Mouse (Mus musculus) hindbrain, embryonic 13.5 days (tissue): ENCODE results near the gene Ccdc106. TPM values are rescaled to one million over a fixed set of nuclear protein-coding genes. Genes with fewer than 3 reads are reported as not detected.
A peak's percentile ranks its signal among the peaks of the same experiment; 100 is the strongest.
"Not testable (repeated sequence)": the region's sequence is repeated elsewhere in the genome, so short reads cannot be mapped to it uniquely, and the experiment has no call there.

Source experiments
- ATAC-seq: fragments of 200-750 bp; cut with Nextera tagmentation; 2 replicates; pipeline ENCODE4 v1.8.0; 2017; ENCODE audit warnings: moderate TSS enrichment; ENCODE audit not compliant: low FRiP score
- H3K27ac ChIP-seq: fragments of 300-500 bp; sonication (generic); 2 replicates; pipeline ENCODE4 v1.5.1; 2015; ENCODE audit warnings: inconsistent platforms, mild to moderate bottlenecking, moderate library complexity
- H3K27me3 ChIP-seq: fragments of 300-500 bp; sonication (generic); 2 replicates; pipeline ENCODE4 v1.6.1; 2015; ENCODE audit warnings: mild to moderate bottlenecking, inconsistent platforms
- H3K36me3 ChIP-seq: fragments of 300-500 bp; sonication (generic); 2 replicates; pipeline ENCODE4 v1.6.1; 2015; ENCODE audit warnings: mild to moderate bottlenecking, inconsistent platforms
- H3K4me1 ChIP-seq: fragments of 300-500 bp; sonication (generic); replicated peaks from 2 replicates; pipeline ENCODE4 v1.6.1; 2015; ENCODE audit warnings: inconsistent platforms
- H3K4me2 ChIP-seq: fragments of 300-500 bp; sonication (generic); 2 replicates; pipeline ENCODE4 v1.6.1; 2015; ENCODE audit warnings: inconsistent platforms, mild to moderate bottlenecking, moderate library complexity
- H3K4me3 ChIP-seq: fragments of 300-500 bp; sonication (generic); 2 replicates; pipeline ENCODE4 v1.5.1; 2015; ENCODE audit warnings: mild to moderate bottlenecking, inconsistent platforms
- H3K9ac ChIP-seq: fragments of 300-500 bp; sonication (generic); 2 replicates; pipeline ENCODE4 v1.6.1; 2015; ENCODE audit warnings: mild to moderate bottlenecking, inconsistent platforms
- H3K9me3 ChIP-seq: fragments of 300-500 bp; sonication (generic); 2 replicates; pipeline ENCODE4 v1.6.1; 2016; ENCODE audit warnings: inconsistent platforms
- WGBS: fragments of 180-500 bp; shearing (Covaris S2); methylation state at CpG from one replicate; pipeline ENCODE4 v1.1.7; 2015; 5-methylcytosine and 5-hydroxymethylcytosine counted together
- polyA plus RNA-seq: library from polyadenylated mRNA; unstranded; fragments of >200 nt; fragmentation: Nextera tagmentation; extraction: Ambion mirVana; gene quantifications from 2 replicates; pipeline ENCODE4 v1.2.1, GENCODE M21; 2015

Ccdc106 gene
- polyA plus RNA-seq, 1 experiment from 2014 or later = 38.7 TPM

DNA sequence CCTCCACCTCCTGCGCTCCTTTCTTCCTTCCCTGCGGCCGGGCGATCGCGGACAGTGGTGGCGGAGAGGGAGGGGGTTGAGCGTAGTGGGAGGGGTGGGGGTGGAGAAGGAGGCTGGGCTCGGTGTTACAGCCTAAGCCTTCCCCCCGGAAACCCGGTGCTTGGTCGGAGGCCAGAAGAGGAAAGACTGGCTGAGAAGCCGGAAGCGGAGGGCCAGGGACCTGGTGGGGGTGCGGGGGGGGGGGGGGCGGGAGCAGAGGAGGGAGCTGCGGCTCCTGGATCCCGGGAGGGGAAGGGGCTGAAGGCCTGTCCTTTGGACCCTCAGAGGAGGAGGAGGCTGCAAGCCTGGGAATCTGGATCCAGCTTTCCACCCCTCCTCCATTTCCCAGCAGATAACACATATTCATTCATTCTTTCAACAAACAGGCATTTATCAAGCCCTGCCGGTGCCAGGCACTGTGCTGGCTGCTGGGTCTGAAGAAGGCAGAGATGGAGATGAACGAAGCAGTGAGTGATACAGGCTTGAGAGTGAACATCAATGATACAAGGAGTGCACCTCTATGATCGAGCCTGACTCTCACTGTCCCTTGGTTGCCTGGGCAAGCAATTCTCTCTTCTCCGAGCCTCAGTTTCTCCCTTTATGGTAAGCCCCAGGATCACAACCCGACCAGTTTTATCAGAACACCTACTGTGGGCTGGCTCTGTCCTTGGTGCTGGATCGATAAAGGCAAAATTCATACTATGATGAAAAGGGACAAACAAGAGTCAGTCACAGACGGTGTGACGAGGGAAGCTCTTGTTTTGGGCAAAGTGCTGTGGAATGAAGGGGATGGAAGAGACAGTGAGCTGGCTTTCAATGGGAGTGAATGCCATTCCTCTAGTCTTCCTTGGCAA, 24.1 kb upstream of the Ccdc106 start, which contains the start of gene Zfp579:
Gene Zfp579, minus strand, starts transcription at position 156 of the 893 bp plus-strand sequence.
- peak within 1 kb of the TSS; percentile 93 for H3K9ac ChIP-seq
- peaks cover 16% of the 10 kb centered on the region for H3K27me3 ChIP-seq
- peaks cover 37% of the 10 kb centered on the region for H3K4me1 ChIP-seq
- peak within 1 kb of the TSS; percentile 86 for H3K27ac ChIP-seq
- whole genome bisulfite sequencing = 5% methylated on average over 17 of the region's 26 CpGs
- ATAC-seq = peak; percentile 89
- H3K9me3 ChIP-seq = no peaks in the 10 kb centered on the region
- peak within 1 kb of the TSS; percentile 95 for H3K4me2 ChIP-seq
- peaks cover 29% of the 10 kb centered on the region for H3K36me3 ChIP-seq
- H3K4me3 ChIP-seq = peak within 1 kb of the TSS; percentile 82

DNA sequence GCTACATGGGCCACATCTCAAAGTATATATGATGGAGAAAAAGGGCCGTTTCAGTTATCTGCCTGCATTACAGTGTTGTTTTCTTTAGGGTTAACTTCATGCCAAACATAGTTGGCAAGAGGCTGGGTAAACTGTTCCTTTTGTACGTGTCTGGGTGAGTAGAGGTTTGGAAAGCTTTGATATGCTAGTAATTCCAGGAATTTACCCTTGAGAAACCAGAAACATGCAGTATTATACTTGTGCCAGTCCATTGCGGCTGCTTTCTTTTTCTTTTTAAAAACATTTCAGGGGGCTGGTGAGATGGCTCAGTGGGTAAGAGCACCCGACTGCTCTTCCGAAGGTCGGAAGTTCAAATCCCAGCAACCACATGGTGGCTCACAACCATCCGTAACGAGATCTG, 23.4 kb upstream of the Ccdc106 start:
- Histone ChIP-seq H3K27ac (peak overlapping the region; percentile 86), H3K36me3 (peaks cover 22% of the 10 kb centered on the region), H3K27me3 (peaks cover 16% of the 10 kb centered on the region), H3K4me2 (peak overlapping the region; percentile 95), H3K4me3 (peak overlapping the region; percentile 82), H3K9me3 (no peaks in the 10 kb centered on the region), H3K9ac (peak overlapping the region; percentile 93), H3K4me1 (peaks cover 37% of the 10 kb centered on the region)
- WGBS = 67% methylated on average over 8 of the region's 8 CpGs
- no peak for ATAC-seq

DNA sequence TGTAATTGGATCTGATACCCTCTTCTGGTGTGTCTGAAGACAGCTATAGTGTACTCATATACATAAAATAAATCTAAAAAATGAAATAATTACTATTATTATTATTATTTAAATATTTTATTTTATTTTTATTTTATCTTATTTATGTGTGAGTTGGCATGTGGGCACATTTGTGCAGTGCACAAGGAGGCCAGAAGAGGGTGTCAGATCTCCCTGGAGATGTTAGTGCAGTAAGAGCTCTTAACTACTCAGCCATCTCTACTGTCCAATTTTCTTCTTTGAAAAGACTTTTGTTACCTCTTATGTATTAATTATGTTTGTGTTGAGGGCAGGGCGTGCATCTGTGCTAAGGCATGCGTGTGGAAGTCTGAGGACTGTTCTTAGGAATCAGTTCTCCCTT, 20.5 kb upstream of the Ccdc106 start:
- Histone ChIP-seq H3K36me3 (no peaks in the 10 kb centered on the region), H3K9ac (no peak overlapping the region), H3K27ac (no peak overlapping the region), H3K4me3 (no peak overlapping the region), H3K27me3 (no peaks in the 10 kb centered on the region), H3K4me1 (peaks cover 14% of the 10 kb centered on the region), H3K4me2 (no peak overlapping the region), H3K9me3 (no peaks in the 10 kb centered on the region)
- WGBS = 75% methylated on average over 2 of the region's 2 CpGs
- no peak for ATAC-seq

DNA sequence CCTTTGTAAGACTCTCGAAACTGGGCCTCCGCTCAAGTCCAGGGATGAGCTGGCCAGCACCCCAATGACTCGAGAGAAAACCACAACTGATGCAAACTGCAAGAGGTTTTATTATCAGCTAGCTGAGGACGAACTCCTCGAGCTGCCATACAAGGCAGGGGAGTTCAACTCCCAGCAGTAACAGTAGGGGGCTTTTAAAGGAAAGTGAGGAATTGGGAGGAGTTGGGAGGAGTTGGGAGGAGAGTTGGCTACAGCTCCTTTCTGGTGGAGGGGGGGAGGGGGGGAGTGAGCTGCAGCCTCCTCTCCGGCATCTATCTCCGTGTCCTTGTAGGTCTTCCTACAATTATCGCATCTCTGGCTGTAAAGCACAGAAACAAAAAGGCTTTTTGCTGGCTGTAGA, 17.5 kb upstream of the Ccdc106 start:
- not testable (repeated sequence) for ATAC-seq, H3K27me3 ChIP-seq, H3K9ac ChIP-seq, H3K4me2 ChIP-seq, H3K9me3 ChIP-seq, H3K27ac ChIP-seq, H3K4me1 ChIP-seq, H3K4me3 ChIP-seq
- H3K36me3 ChIP-seq = peaks cover 18% of the 10 kb centered on the region
- 74% methylated on average over 8 of the region's 8 CpGs for WGBS

DNA sequence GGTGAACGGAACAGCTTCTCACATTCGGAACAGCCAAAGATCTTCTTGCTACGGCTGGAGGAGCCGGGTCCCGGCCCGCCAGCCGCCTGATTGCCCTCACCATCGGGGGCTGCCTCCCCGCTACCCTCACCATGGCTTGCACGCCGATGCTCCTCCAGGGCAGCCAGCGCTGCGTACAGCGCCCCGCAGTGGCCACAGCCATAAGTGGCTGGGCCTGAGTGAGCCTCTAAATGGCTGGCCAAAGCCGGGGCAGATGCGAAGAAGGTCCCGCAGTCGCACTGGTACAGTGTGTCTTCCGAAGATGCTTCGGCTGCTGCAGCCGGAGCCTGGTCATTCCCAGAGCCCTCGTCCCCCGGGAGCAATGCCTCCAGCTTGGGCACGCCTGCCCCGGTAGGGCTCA, 12.1 kb upstream of the Ccdc106 start:
- no peak overlapping the region for H3K27ac ChIP-seq
- no peak overlapping the region for H3K9ac ChIP-seq
- H3K36me3 ChIP-seq = peaks cover 68% of the 10 kb centered on the region
- no peak for ATAC-seq
- no peak overlapping the region for H3K4me2 ChIP-seq
- H3K4me3 ChIP-seq = no peak overlapping the region
- H3K27me3 ChIP-seq = no peaks in the 10 kb centered on the region
- no peaks in the 10 kb centered on the region for H3K9me3 ChIP-seq
- WGBS = 97% methylated on average over 26 of the region's 26 CpGs
- H3K4me1 ChIP-seq = peaks cover 3% of the 10 kb centered on the region; the same call in 1 of the 2 replicates

DNA sequence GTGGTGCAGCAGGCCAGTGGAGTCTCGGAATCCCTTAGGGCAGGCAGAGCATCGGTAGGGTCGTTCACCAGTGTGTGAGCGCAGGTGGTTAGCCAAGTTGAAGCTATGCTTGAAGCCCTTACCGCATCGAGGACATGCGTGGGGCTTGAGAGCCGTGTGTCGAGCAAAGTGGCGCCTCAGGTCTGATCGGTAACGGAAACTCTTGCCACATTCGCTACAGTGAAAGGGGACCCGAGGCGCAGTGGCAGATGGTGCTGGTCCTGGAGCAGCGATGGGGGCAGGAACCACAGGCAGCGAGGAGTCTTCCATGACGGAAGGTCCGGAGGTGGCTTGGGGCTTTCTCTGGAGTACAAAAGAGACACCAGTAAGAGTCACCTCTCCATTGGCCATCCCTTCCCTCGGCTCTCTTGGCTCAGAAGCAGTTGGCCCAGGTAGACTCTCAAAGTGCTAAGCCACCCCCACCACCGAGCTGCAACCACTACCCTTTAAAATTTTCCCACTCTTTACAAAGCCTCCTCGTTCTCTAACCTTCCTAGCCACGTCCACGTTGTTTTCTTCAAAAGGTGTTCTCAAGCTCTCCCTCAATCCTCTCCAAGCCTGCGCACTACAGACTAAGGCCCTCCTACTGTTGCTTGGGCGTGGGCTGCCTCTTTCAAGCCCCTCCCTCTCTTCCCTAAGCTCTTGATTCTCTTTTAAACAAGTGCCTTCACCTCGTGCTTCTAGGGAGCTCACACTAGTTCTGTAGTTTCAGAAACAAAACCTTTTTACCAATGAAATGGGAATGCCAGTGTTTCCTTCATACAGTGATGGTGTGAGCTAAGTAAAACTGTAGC, 7.5 kb upstream of the Ccdc106 start:
- ATAC-seq = no peak
- H3K27me3 ChIP-seq = no peaks in the 10 kb centered on the region
- H3K27ac ChIP-seq = no peak overlapping the region
- peaks cover 56% of the 10 kb centered on the region for H3K36me3 ChIP-seq
- H3K4me3 ChIP-seq = 0 out of 2 replicates have a peak overlapping the region, but pooled peaks have one; percentile 0
- no peak overlapping the region for H3K9ac ChIP-seq
- H3K4me1 ChIP-seq = peaks cover 13% of the 10 kb centered on the region
- H3K9me3 ChIP-seq = no peaks in the 10 kb centered on the region
- H3K4me2 ChIP-seq = no peak overlapping the region; the same call in 1 of the 2 replicates
- 93% methylated on average over 27 of the region's 27 CpGs for WGBS

DNA sequence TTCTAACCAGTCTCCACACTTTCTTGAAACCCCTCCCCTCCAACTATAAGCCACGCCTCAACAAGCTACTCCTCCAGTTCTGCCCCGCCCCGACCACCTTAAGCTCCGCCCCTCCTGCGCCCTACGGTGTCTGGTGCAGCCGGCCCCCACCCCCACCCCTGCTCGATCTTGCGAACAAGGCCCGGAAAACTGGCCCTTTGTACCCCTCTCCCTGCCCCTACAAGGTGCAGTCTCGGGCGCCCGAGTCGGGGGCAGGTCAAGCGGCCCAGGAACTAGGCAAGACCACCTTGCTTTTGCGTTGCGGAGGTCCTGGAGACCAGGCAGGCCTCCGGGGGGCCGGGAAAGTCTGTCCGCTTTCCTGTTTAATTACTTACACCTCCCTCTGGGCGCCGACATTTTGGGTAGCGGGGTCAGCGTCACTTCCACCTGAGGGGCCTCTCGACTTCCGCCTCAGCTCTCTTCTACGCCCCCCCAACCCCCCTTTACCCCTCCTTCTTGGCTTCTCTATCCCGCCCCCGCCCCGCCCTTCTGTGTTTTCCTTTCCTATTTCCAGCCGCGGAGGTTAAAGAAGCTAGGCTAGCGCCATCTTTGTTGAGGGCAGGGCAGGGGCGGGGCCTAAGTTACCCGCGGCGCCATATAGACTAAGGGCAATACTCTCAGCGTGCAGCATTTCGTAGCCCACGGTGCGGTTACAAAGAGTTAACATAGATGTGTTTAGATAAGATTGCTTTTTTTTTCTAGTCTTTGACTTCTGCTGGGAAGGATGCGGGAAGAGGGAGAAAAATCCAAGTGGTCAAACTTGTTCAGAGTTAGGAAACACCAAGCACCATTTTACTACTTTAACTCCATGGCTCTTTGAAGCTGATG, 5.9 kb upstream of the Ccdc106 start, which contains the start of the genes Zfp524 and Fiz1:
Gene Zfp524, plus strand, starts transcription at position 165 of the 867 bp plus-strand sequence.
Gene Fiz1, minus strand, starts transcription at position 447 of the 867 bp plus-strand sequence.
- Histone ChIP-seq H3K4me1 (peaks cover 14% of the 10 kb centered on the region), H3K4me3 (peak within 1 kb of the TSS; percentile 71), H3K9me3 (no peaks in the 10 kb centered on the region), H3K36me3 (peaks cover 40% of the 10 kb centered on the region), H3K9ac (peak within 1 kb of the TSS; percentile 80), H3K27ac (peak within 1 kb of the TSS; percentile 99), H3K27me3 (no peaks in the 10 kb centered on the region), H3K4me2 (peak within 1 kb of the TSS; percentile 61)
- under 1% methylated on average over 38 of the region's 42 CpGs for WGBS
- peak; percentile 83 for ATAC-seq

DNA sequence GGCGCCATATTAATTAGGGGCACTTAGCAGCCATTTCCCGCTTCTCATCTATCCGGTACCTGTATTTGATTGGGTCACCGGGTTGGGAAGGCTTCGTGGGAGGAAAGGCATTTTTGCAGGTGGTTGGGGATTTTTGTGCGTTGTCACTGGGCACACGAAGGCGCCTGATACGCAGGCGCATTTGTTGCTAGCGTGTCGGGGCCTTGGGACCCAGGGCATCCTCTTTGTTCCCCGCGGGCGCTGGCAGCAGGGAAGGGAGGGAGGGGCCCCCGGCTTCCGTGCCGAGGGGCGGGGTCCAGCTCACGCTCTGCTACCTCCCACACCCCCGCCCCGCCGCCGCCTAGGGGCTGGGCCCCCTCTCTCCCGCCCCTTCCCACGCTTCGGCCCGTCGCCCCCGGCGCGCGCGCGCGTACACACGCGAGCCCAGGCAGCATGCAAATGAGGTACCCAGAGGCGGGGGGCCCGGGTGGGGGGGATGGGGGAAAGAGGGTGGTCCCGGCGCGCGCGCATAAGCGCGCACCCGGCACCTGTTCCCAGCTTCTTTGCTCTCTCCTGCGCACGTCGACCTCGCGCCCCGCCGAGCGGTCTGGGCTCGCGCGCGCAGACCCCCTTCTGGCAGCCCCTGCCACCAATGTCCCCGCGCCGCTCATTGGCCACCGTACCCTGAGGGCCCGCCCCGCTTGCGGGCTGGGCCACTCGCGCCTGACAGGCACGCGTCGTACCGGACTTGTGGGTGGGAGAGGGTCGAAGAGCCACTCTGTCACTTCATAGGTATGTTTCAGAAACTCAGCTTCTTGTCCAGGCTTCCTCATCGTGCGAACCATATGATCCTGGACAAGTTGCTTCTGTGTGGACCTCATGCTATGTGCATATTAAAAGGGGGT, 5.0 kb upstream of the Ccdc106 start, which contains the start of gene Gm44973:
Gene Gm44973, plus strand, starts transcription at position 379 of the 884 bp plus-strand sequence.
- Histone ChIP-seq H3K9ac (peak within 1 kb of the TSS; percentile 80), H3K4me2 (peak within 1 kb of the TSS; percentile 61), H3K27me3 (no peaks in the 10 kb centered on the region), H3K4me1 (peaks cover 15% of the 10 kb centered on the region), H3K9me3 (no peaks in the 10 kb centered on the region), H3K36me3 (peaks cover 31% of the 10 kb centered on the region), H3K27ac (peak within 1 kb of the TSS; percentile 99), H3K4me3 (peak within 1 kb of the TSS; percentile 71)
- under 1% methylated on average over 54 of the region's 76 CpGs for WGBS
- peak; percentile 78 for ATAC-seq

DNA sequence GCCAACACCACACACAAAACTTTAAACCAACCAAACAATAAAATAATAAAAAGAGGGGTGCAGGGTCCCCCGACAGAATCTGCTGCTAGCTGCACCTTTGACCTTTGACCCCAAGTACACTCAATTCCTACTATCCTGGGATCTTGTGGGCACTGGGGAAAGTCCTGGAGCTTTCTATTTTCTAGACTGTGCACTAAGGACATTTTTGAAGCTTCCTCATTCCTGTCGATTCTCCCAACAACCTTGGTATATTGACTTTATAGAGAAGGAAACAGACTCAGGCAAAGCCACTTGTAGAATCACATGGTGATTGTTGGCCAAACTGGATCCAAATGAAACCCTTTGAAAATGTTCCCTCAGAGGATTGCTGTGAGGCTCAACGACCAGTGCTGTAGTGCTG, 4.3 kb upstream of the Ccdc106 start:
- no peaks in the 10 kb centered on the region for H3K9me3 ChIP-seq
- peak overlapping the region; percentile 71 for H3K4me3 ChIP-seq
- H3K27ac ChIP-seq = peak overlapping the region; percentile 99
- peaks cover 24% of the 10 kb centered on the region for H3K36me3 ChIP-seq
- no peak for ATAC-seq
- peak overlapping the region; percentile 76 for H3K9ac ChIP-seq
- 59% methylated on average over 3 of the region's 3 CpGs for WGBS
- peaks cover 19% of the 10 kb centered on the region for H3K4me1 ChIP-seq
- peak overlapping the region; percentile 61 for H3K4me2 ChIP-seq
- H3K27me3 ChIP-seq = no peaks in the 10 kb centered on the region

DNA sequence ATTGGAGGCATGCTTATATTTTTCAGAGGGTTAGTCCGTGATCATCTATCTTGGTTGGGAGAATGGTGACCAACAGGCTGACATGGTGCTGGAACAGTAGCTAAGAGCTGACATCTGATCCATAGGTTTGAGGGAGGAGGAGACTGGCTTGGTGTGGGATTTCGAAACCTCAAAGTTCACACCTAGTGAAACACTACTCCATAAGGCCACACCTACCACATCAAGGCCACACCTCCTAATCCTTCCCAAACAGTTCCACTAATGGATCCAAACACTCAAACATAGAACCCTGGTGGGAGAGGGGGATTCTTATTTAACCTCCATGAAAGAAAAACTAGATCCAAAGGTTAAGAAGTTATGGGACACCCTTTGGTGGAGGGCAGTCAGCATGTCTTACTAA, 3.4 kb upstream of the Ccdc106 start:
- Histone ChIP-seq H3K27ac (no peak overlapping the region), H3K36me3 (peaks cover 20% of the 10 kb centered on the region), H3K9me3 (no peaks in the 10 kb centered on the region), H3K4me1 (peaks cover 28% of the 10 kb centered on the region), H3K4me2 (no peak overlapping the region), H3K4me3 (no peak overlapping the region), H3K27me3 (no peaks in the 10 kb centered on the region), H3K9ac (no peak overlapping the region)
- ATAC-seq = no peak
- WGBS = 100% methylated on average over 2 of the region's 2 CpGs

DNA sequence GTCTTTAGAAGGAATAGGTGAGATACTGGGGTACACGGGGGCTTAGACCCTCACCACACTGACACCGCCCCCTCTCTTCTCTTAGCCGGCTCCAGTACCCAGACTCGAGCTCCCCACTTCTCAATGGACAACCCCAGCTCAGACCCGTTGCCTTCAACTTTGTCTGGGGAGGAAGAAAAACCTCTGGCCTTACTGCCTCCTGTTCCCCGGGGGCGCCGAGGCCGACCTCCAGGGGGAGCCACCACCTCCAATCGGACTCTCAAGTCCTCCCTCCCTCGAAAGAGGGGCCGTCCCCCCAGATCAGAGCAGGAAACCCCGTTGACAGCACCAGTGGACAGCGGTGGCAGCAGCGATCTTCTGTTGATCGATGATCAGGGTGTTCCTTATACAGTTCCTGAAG, 3.0 kb upstream of the Ccdc106 start:
- Histone ChIP-seq H3K36me3 (peaks cover 20% of the 10 kb centered on the region), H3K4me3 (no peak overlapping the region), H3K27ac (no peak overlapping the region), H3K9ac (no peak overlapping the region), H3K4me2 (no peak overlapping the region), H3K27me3 (no peaks in the 10 kb centered on the region), H3K4me1 (peaks cover 32% of the 10 kb centered on the region), H3K9me3 (no peaks in the 10 kb centered on the region)
- WGBS = 92% methylated on average over 16 of the region's 16 CpGs
- no peak for ATAC-seq
